Mouse (Mus musculus): ENCODE data around the gene Pfdn5. TPM values are rescaled to one million over a fixed set of nuclear protein-coding genes. Genes with fewer than 3 reads are reported as not detected.

Pfdn5 gene
- polyA plus RNA-seq, 1 experiment from 2014 or later, result 306 TPM

Other genes with a start within 250 kb of the Pfdn5 start
- 28.2 and 31.8 TPM in 2 replicates for gene Tns2, start 225.7 kb upstream of the Pfdn5 start, polyA plus RNA-seq (2015; fragmentation: Nextera tagmentation; extraction: Ambion mirVana)
- 20.7 and 24.3 TPM in 2 replicates for gene Spryd3, start 189.9 kb upstream of the Pfdn5 start, polyA plus RNA-seq (2015; fragmentation: Nextera tagmentation; extraction: Ambion mirVana)
- 10.9 and 12.7 TPM in 2 replicates for gene Igfbp6, start 181.8 kb upstream of the Pfdn5 start, polyA plus RNA-seq (2015; fragmentation: Nextera tagmentation; extraction: Ambion mirVana)
- 12.0 and 14.3 TPM in 2 replicates for gene Soat2, start 175.6 kb upstream of the Pfdn5 start, polyA plus RNA-seq (2015; fragmentation: Nextera tagmentation; extraction: Ambion mirVana)
- 41.3 and 44.1 TPM in 2 replicates for gene Zfp740, start 122.9 kb upstream of the Pfdn5 start, polyA plus RNA-seq (2015; fragmentation: Nextera tagmentation; extraction: Ambion mirVana)
- gene Csad, start 121.4 kb upstream of the Pfdn5 start, polyA plus RNA-seq (2015; fragmentation: Nextera tagmentation; extraction: Ambion mirVana), result 45.8 and 49.3 TPM in 2 replicates
- 10.8 and 12.9 TPM in 2 replicates for gene Itgb7, start 94.2 kb upstream of the Pfdn5 start, polyA plus RNA-seq (2015; fragmentation: Nextera tagmentation; extraction: Ambion mirVana)
- gene Rarg, start 68.6 kb upstream of the Pfdn5 start, polyA plus RNA-seq (2015; fragmentation: Nextera tagmentation; extraction: Ambion mirVana), result 15.8 and 16.5 TPM in 2 replicates
- gene Gm9918, start 55.6 kb upstream of the Pfdn5 start, polyA plus RNA-seq (2015; fragmentation: Nextera tagmentation; extraction: Ambion mirVana), result 0.08 and 0.14 TPM in 2 replicates
- 66.2 and 67.9 TPM in 2 replicates for gene Mfsd5, start 46.7 kb upstream of the Pfdn5 start, polyA plus RNA-seq (2015; fragmentation: Nextera tagmentation; extraction: Ambion mirVana)
- 18.3 and 19.7 TPM in 2 replicates for gene Espl1, start 29.9 kb upstream of the Pfdn5 start, polyA plus RNA-seq (2015; fragmentation: Nextera tagmentation; extraction: Ambion mirVana)
- 77.8 and 88.4 TPM in 2 replicates for gene Myg1, start 5.6 kb downstream of the Pfdn5 start, polyA plus RNA-seq (2015; fragmentation: Nextera tagmentation; extraction: Ambion mirVana)
- 58.2 and 62.7 TPM in 2 replicates for gene Aaas, start 24.7 kb downstream of the Pfdn5 start, polyA plus RNA-seq (2015; fragmentation: Nextera tagmentation; extraction: Ambion mirVana)
- gene Sp7, start 41.1 kb downstream of the Pfdn5 start, polyA plus RNA-seq (2015; fragmentation: Nextera tagmentation; extraction: Ambion mirVana), result 0.59 and 0.68 TPM in 2 replicates
- 9.0 and 9.6 TPM in 2 replicates for gene Sp1, start 80.0 kb downstream of the Pfdn5 start, polyA plus RNA-seq (2015; fragmentation: Nextera tagmentation; extraction: Ambion mirVana)
- gene Amhr2, start 119.3 kb downstream of the Pfdn5 start, polyA plus RNA-seq (2015; fragmentation: Nextera tagmentation; extraction: Ambion mirVana), result 0.54 and 1.2 TPM in 2 replicates
- 140 and 141 TPM in 2 replicates for gene Prr13, start 132.9 kb downstream of the Pfdn5 start, polyA plus RNA-seq (2015; fragmentation: Nextera tagmentation; extraction: Ambion mirVana)
- gene Pcbp2, start 144.4 kb downstream of the Pfdn5 start, polyA plus RNA-seq (2015; fragmentation: Nextera tagmentation; extraction: Ambion mirVana), result 178 and 182 TPM in 2 replicates
- 5.4 TPM in 1 of 2 replicates, not detected in the other for gene Gm10337, start 177.6 kb downstream of the Pfdn5 start, polyA plus RNA-seq (2015; fragmentation: Nextera tagmentation; extraction: Ambion mirVana)
- 10.8 and 11.0 TPM in 2 replicates for gene Map3k12, start 190.9 kb downstream of the Pfdn5 start, polyA plus RNA-seq (2015; fragmentation: Nextera tagmentation; extraction: Ambion mirVana)
- gene Tarbp2, start 192.1 kb downstream of the Pfdn5 start, polyA plus RNA-seq (2015; fragmentation: Nextera tagmentation; extraction: Ambion mirVana), result 94.1 and 101 TPM in 2 replicates
- 1.3 and 1.6 TPM in 2 replicates for gene Npff, start 198.8 kb downstream of the Pfdn5 start, polyA plus RNA-seq (2015; fragmentation: Nextera tagmentation; extraction: Ambion mirVana)

Data from intestine, embryonic 15.5 days (tissue).